Mouse (Mus musculus): ENCODE measurements around the gene Tuba3a. TPM values are rescaled to one million over a fixed set of nuclear protein-coding genes. Genes with fewer than 3 reads are reported as not detected.
"Not testable (repeated sequence)": the region's sequence is repeated elsewhere in the genome, so short reads cannot be mapped to it uniquely, and the experiment has no call there.

Tuba3a gene
- polyA plus RNA-seq, 1 experiment from 2014 or later = 0.45 TPM

DNA sequence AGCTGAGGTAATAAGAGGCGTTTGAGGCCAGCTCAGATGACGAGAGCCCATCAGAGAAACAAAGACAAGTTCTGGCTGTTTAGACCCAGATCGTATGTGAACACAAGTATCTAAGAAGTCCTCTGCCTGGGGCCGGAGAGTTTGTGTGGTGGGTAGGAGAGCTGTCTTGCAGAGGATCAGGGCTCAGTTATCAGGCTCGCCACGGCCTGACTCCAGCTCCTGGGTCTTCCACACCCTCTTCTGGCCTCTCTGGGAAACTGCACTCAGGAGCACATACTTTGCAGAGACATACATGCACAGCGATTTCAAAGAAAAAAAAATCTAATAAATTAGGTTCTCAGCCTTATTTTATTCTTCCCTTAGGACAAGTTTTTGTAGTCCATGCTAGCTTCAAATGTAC lies 1.1 kb downstream of the Tuba3a start:
- Histone ChIP-seq H3K4me1 (ENCODE audit: control insufficient read depth, insufficient read depth, low read length) (no peaks in the 10 kb centered on the region), H3K27me3 (replicated peaks; ENCODE audit: control insufficient read depth, insufficient read depth, low read length) (no peaks in the 10 kb centered on the region), H3K27ac (replicated peaks; ENCODE audit: low read depth, low read length) (no peak overlapping the region), H3K4me2 (ENCODE audit: low read depth, low read length) (no peak overlapping the region), H3K9ac (ENCODE audit: low read depth, low read length) (no peak overlapping the region), H3K9me3 (ENCODE audit: control insufficient read depth, low read length) (0 out of 2 replicates have a peak, but pooled peaks cover 3% of the 10 kb centered on the region), H3K4me3 (ENCODE audit: low read depth, low read length) (no peak overlapping the region), H3K36me3 (ENCODE audit: control insufficient read depth, insufficient read depth, low read length) (no peaks in the 10 kb centered on the region)
- no peak for DNase-seq (ENCODE audit: low spot score)
- 88% methylated on average over 7 of the region's 7 CpGs for WGBS
- ATAC-seq (ENCODE audit: low read depth) = no peak

DNA sequence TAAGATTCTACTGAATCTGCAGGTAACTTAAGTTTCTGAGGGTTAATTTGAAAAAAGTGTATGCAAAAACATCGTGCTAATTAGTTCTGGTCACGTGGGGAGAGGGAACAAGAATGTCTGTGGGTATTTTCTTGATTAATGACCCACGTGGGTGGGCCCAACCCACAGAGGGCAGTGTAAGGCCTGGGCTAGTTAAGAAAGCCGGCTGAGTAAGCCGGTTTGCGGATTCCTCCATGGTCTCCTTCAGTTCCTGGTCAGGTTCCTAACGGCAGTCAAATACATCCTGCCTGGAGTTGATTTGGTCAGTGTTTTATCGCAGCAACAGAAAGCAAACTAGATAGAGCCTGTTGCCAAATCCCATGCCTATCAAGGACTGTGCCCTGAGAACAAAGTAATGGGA lies 1.6 kb downstream of the Tuba3a start:
- DNase-seq (ENCODE audit: low spot score) (no peak), ATAC-seq (ENCODE audit: low read depth) (no peak)
- H3K27ac ChIP-seq (replicated peaks; ENCODE audit: low read depth, low read length) = no peak overlapping the region
- no peak overlapping the region for H3K4me2 ChIP-seq (ENCODE audit: low read depth, low read length)
- WGBS = 41% methylated on average over 8 of the region's 8 CpGs
- H3K9ac ChIP-seq (ENCODE audit: low read depth, low read length) = no peak overlapping the region
- H3K4me1 ChIP-seq (ENCODE audit: control insufficient read depth, insufficient read depth, low read length) = no peaks in the 10 kb centered on the region
- H3K36me3 ChIP-seq (ENCODE audit: control insufficient read depth, insufficient read depth, low read length) = no peaks in the 10 kb centered on the region
- H3K27me3 ChIP-seq (replicated peaks; ENCODE audit: control insufficient read depth, insufficient read depth, low read length) = no peaks in the 10 kb centered on the region
- 0 out of 2 replicates have a peak, but pooled peaks cover 3% of the 10 kb centered on the region for H3K9me3 ChIP-seq (ENCODE audit: control insufficient read depth, low read length)
- no peak overlapping the region for H3K4me3 ChIP-seq (ENCODE audit: low read depth, low read length)

DNA sequence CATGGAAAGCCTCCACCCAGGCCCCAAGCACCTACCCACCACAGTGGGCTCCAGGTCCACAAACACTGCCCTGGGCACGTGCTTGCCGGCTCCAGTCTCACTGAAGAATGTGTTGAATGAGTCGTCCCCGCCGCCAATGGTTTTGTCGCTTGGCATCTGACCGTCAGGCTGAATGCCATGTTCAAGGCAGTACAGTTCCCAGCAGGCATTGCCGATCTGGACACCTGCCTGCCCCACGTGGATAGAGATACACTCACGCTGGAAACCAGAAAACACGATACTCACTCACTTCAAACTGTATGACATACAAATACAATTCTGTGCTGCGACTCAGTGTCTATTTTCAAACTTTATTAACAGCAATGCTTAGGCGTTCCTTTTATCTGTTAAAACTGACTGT lies 3.1 kb downstream of the Tuba3a start:
- WGBS = 91% methylated on average over 13 of the region's 13 CpGs
- DNase-seq (ENCODE audit: low spot score); H3K9me3 ChIP-seq (ENCODE audit: control insufficient read depth, low read length); H3K4me3 ChIP-seq (ENCODE audit: low read depth, low read length); ATAC-seq (ENCODE audit: low read depth); H3K4me2 ChIP-seq (ENCODE audit: low read depth, low read length); H3K4me1 ChIP-seq (ENCODE audit: control insufficient read depth, insufficient read depth, low read length); H3K36me3 ChIP-seq (ENCODE audit: control insufficient read depth, insufficient read depth, low read length); H3K9ac ChIP-seq (ENCODE audit: low read depth, low read length); H3K27me3 ChIP-seq (replicated peaks; ENCODE audit: control insufficient read depth, insufficient read depth, low read length); H3K27ac ChIP-seq (replicated peaks; ENCODE audit: low read depth, low read length): not testable (repeated sequence)

DNA sequence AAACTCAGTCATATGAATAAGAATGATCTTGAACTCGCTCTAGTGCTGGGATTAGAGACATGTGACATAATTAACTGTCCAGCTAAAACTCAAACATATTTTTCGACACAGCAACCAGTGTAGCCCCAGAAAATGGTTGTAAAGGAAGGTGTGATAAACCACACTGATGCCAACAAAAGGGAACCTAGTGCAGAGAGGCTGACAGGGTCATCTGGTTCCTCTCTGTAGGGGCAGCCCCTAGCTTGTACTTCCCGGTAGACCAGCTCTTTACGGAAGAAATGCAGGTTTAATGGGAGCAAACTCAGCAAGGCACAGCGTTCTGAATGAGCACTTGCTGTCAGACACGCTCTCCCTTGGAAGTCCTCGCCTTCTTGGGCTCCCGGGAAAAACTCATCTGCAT lies 6.1 kb downstream of the Tuba3a start:
- no peak for DNase-seq (ENCODE audit: low spot score)
- H3K4me3 ChIP-seq (ENCODE audit: low read depth, low read length) = no peak overlapping the region
- ATAC-seq (ENCODE audit: low read depth) = no peak

DNA sequence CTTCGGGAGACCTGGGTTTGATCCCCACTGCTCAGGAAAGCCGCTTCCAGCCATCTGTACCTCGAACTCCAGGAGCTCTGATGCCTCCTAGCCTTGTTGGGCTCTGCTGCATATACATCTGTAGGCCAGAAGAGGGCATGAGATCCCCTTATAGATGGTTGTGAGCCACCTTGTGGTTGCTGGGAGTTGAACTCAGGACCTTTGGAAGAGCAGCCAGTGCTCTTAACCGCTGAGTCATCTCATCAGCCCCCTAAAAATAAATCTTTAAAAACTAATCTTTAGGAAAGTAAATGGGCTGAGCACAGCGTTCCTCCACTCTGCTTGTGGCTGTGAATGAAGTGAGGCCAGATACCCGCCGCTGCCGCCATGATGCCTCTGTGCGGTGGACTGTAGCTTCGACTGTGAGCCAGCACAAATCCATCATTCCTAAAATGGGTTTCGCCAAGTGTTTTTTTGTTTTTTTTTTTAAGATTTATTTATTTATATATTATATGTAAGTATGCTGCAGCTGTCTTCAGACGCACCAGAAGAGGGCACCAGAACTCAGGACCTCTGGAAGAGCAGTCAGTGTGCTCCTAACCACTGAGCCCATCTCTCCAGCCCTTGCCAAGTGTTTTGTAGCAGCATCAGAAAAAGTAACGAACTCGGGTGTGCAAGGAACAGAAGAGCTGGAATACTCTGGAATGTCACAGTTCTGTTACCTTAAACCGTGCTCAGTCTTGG lies 10.8 kb downstream of the Tuba3a start:
- no peaks in the 10 kb centered on the region for H3K9me3 ChIP-seq (ENCODE audit: control insufficient read depth, low read length)
- DNase-seq (ENCODE audit: low spot score) (peak; percentile 80), ATAC-seq (ENCODE audit: low read depth) (no peak)
- H3K4me2 ChIP-seq (ENCODE audit: low read depth, low read length) = no peak overlapping the region
- no peaks in the 10 kb centered on the region for H3K27me3 ChIP-seq (replicated peaks; ENCODE audit: control insufficient read depth, insufficient read depth, low read length)
- H3K36me3 ChIP-seq (ENCODE audit: control insufficient read depth, insufficient read depth, low read length) = no peaks in the 10 kb centered on the region
- WGBS = 57% methylated on average over 15 of the region's 15 CpGs
- no peaks in the 10 kb centered on the region for H3K4me1 ChIP-seq (ENCODE audit: control insufficient read depth, insufficient read depth, low read length)
- no peak overlapping the region for H3K9ac ChIP-seq (ENCODE audit: low read depth, low read length)
- no peak overlapping the region for H3K4me3 ChIP-seq (ENCODE audit: low read depth, low read length)
- no peak overlapping the region for H3K27ac ChIP-seq (replicated peaks; ENCODE audit: low read depth, low read length)

More for the DNA sequence above, 6.1 kb downstream of the Tuba3a start:
- Histone ChIP-seq H3K4me2 (ENCODE audit: low read depth, low read length) (no peak overlapping the region), H3K27me3 (replicated peaks; ENCODE audit: control insufficient read depth, insufficient read depth, low read length) (no peaks in the 10 kb centered on the region), H3K36me3 (ENCODE audit: control insufficient read depth, insufficient read depth, low read length) (no peaks in the 10 kb centered on the region), H3K27ac (replicated peaks; ENCODE audit: low read depth, low read length) (no peak overlapping the region), H3K9ac (ENCODE audit: low read depth, low read length) (no peak overlapping the region), H3K9me3 (ENCODE audit: control insufficient read depth, low read length) (0 out of 2 replicates have a peak, but pooled peaks cover 1% of the 10 kb centered on the region), H3K4me1 (ENCODE audit: control insufficient read depth, insufficient read depth, low read length) (no peaks in the 10 kb centered on the region)
- 70% methylated on average over 8 of the region's 8 CpGs for WGBS

DNA sequence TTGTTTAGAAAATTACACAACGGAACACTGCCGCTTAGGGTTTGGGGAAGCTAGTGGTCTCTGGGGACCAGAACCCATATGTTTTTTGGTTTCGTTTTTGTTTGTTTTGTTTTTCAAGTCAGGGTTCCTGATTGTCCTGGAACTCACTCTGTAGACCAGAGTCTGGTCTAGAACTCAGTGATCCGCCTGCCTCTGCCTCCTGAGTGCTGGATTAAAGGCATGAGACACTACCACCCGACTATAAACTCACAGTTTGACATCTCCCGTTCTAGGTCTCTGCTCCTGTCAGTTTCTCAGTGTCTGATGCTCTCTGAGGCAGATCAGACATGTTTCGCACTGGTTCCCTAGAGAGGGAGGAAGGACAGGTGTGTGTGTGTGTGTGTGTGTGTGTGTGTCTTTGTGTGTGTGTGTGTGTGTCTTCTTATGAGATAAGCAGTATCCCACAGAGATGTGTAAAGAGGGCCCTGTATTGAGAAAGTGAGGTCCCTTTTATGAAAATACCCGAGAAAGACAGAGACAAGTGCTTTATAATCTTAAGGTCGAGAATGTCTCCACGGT lies 13.5 kb downstream of the Tuba3a start:
- H3K9ac ChIP-seq (ENCODE audit: low read depth, low read length) = no peak overlapping the region
- H3K9me3 ChIP-seq (ENCODE audit: control insufficient read depth, low read length) = no peaks in the 10 kb centered on the region
- no peaks in the 10 kb centered on the region for H3K36me3 ChIP-seq (ENCODE audit: control insufficient read depth, insufficient read depth, low read length)
- 71% methylated on average over 10 of the region's 10 CpGs for WGBS
- no peak overlapping the region for H3K4me2 ChIP-seq (ENCODE audit: low read depth, low read length)
- H3K4me3 ChIP-seq (ENCODE audit: low read depth, low read length) = no peak overlapping the region
- H3K27ac ChIP-seq (replicated peaks; ENCODE audit: low read depth, low read length) = no peak overlapping the region
- no peak for DNase-seq (ENCODE audit: low spot score)
- no peaks in the 10 kb centered on the region for H3K4me1 ChIP-seq (ENCODE audit: control insufficient read depth, insufficient read depth, low read length)
- no peak for ATAC-seq (ENCODE audit: low read depth)
- H3K27me3 ChIP-seq (replicated peaks; ENCODE audit: control insufficient read depth, insufficient read depth, low read length) = no peaks in the 10 kb centered on the region

DNA sequence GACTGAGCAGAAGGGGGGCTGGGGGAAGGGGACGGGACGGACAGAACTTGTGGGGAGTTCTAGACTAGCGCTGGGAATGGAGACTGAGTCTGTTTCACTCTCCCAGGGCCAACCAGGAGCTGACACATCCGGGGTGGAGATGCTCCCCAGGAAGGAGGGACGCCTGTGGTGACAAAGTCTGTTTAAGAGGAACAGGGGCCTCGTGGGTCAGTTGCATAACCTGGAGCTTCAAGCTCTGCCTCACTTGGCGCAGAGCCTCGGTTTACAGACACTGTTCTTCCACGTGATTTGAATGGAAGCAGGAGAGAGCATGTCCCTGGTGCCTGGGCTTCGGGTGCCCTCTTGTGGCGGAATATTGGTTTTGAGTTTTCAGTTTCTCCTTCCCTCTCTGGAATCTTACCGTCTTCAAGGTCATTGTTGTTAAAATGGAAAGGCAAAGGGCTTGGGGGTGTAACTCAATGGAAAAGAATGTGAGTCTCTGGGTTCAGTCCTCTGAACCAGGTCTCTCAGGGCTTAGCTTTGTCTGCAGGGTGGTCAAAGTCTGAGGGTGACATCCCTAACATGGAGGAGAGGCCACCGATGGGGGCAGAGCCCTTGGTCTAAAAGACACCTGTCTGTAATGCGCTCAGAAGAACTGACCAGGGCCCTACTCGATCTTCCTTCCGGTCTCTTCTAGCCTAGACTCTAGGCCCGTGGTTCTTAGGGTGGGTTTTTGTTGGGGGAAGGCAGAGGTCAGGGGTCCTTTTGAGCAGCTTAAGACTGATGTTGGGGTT lies 14.2 kb downstream of the Tuba3a start:
- WGBS = 15% methylated on average over 16 of the region's 17 CpGs
- ATAC-seq (ENCODE audit: low read depth) (peak; percentile 90), DNase-seq (ENCODE audit: low spot score) (peak; percentile 96)
- H3K27ac ChIP-seq (replicated peaks; ENCODE audit: low read depth, low read length) = no peak overlapping the region
- peak overlapping the region; percentile 7; the same call in 1 of the 2 replicates for H3K4me3 ChIP-seq (ENCODE audit: low read depth, low read length)
- H3K9ac ChIP-seq (ENCODE audit: low read depth, low read length) = peak overlapping the region; percentile 46
- H3K4me1 ChIP-seq (ENCODE audit: control insufficient read depth, insufficient read depth, low read length) = no peaks in the 10 kb centered on the region
- no peaks in the 10 kb centered on the region for H3K36me3 ChIP-seq (ENCODE audit: control insufficient read depth, insufficient read depth, low read length)
- no peaks in the 10 kb centered on the region for H3K9me3 ChIP-seq (ENCODE audit: control insufficient read depth, low read length)
- peak overlapping the region; percentile 47 for H3K4me2 ChIP-seq (ENCODE audit: low read depth, low read length)
- no peaks in the 10 kb centered on the region for H3K27me3 ChIP-seq (replicated peaks; ENCODE audit: control insufficient read depth, insufficient read depth, low read length)

DNA sequence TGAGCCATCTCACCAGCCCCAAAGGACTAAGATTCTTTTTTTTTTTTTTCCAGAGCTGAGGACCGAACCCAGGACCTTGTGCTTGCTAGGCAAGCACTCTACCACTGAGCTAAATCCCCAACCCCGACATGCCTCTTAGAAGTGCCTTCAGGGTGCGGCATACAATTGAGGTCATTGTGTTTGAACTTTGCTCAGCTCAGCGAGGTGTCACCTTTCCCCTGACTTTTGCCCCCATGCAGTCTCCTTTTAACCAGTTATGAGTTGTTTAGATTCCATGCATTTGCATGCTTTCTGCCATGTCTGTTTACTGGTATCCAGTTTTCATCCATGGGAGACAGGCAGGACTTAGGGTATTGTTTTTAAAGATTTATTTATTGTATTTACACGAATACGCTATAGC lies 17.0 kb downstream of the Tuba3a start:
- Histone ChIP-seq H3K4me3 (ENCODE audit: low read depth, low read length) (no peak overlapping the region), H3K36me3 (ENCODE audit: control insufficient read depth, insufficient read depth, low read length) (no peaks in the 10 kb centered on the region), H3K9ac (ENCODE audit: low read depth, low read length) (no peak overlapping the region), H3K9me3 (ENCODE audit: control insufficient read depth, low read length) (no peaks in the 10 kb centered on the region), H3K4me1 (ENCODE audit: control insufficient read depth, insufficient read depth, low read length) (no peaks in the 10 kb centered on the region), H3K4me2 (ENCODE audit: low read depth, low read length) (no peak overlapping the region), H3K27ac (replicated peaks; ENCODE audit: low read depth, low read length) (no peak overlapping the region), H3K27me3 (replicated peaks; ENCODE audit: control insufficient read depth, insufficient read depth, low read length) (no peaks in the 10 kb centered on the region)
- 29% methylated on average over 6 of the region's 6 CpGs for WGBS
- no peak for ATAC-seq (ENCODE audit: low read depth)
- DNase-seq (ENCODE audit: low spot score) = no peak
